Mouse (Mus musculus): ENCODE measurements at regions not wholly inside any gene's neighbourhood (a gene's known extent, or its start where the extent isn't known, plus 50 kb on each side); places are given as distances from the start of the nearest gene placed in this dataset.

DNA sequence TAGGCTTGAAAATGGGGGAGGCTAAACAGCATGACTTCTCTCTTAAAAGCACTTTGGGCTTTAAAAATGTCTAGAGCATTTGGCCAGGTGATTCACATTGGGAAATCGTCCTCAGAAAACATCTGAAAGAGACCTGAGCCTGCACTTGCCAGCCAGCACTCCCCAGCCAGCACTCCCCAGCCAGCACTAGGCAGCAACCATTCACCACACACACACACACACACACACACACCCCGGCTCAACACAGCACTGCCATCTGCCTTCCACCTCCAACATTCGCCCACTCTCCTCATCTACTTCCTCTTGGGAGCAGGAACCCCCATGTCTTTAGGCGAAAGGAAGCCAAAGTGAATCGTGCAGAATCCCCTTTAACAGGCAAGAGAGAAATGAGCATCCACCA lies 85.4 kb downstream of the Atp23 start:
- no peak for DNase-seq

DNA sequence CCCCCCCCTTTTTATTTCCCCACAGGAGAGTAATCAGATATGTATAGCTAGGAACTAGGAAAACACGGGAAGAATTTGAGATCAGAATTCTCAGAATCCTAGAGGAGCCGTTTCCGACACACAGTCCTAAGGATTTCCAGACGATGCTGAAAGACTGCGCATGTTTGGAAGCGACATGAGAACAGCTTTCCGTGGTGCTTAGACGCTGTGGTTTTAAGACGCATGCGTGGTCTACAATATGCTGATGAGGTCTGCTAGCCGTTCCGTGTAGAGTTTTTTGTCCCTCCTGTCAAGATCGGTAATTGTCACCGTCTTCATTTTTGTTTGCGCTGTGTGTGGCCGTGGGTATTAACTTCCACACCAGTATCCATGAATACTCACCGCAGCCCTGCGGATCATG lies 86.2 kb downstream of the Atp23 start:
- DNase-seq: no peak

DNA sequence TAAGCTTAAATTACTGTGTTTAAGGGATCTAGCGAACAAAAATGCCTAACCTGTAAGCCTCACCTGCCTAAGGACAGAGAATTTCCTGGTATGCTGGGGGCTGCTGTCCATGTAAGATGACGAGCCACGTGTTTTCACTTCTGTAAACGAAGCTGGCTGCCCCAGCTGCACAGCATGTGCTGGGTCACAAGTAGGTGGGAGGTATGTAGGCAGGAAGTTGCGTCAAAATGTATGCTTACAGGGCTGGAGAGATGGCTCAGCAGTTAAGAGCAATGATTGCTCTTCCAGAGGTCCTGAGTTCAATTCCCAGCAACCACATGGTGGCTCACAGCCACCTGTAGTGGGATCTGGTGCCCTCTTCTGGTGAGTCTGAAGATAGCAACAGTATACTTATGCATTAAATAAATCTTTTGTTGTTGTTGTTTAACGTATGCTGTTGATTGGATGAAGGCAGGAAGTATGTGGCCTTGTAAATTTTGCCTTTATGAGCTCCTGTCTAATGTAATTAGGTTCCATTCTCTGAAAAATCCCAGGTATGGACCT lies 88.0 kb downstream of the Atp23 start:
- no peak for DNase-seq

DNA sequence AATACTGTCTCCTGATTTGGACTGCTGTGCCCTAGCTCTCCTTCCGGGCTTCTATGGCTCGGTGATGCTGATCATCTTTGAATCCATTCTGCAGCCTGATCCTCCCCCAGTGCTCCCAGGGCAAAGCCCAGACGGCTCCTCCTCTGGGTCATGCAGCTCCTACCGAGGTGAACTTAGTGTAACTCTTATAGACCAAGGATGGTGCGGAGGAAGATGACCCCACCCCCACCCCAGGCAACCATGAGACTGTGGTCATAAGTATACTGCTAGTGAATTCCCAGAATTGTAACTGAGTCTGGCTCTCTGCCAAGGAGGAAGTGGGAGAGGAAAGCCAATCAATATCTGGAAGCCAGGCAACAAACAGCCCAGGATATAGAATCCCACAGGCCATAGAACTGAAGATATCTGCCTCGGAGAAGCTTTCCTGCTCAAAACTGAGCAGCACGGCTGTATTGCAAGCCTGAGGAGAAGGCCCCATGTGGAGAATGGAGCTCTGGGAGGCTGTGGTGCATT lies 88.9 kb downstream of the Atp23 start:
- no peak for DNase-seq

DNA sequence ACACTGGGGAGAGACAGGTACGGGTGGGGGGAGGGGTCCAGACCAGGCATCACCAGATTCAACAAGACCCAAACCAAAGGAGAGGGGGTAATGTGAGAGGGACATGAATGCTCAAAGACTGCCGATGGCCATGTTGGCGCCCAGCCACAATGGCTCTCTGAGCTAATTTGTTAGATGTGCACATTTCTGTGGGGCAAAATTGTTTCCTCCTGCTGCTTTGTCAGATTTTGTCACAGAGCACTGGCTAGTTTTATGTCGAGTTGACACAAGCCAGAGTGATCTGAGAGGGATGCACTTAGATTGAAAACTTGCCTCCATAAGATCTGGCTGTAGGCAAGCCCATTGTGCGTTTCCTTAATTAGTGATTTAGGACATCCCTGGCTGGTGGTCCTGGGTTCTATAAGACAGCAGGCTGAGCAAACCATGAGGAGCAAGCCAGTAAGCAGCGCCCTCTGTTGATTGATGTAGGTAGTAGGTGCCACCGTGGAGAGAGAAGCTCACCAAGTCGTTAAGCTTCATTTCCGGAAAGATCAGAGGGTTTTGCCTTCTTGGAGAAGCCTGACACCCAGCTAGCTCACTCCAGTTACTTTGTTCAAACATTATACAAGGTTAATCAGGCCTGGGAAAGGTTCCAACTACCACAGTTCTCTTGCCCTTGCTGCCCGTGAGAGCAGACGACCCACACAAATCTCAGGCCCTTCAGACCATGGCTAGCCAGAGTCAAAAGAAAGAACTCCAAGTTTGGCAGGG lies 90.6 kb downstream of the Atp23 start:
- no peak for DNase-seq

DNA sequence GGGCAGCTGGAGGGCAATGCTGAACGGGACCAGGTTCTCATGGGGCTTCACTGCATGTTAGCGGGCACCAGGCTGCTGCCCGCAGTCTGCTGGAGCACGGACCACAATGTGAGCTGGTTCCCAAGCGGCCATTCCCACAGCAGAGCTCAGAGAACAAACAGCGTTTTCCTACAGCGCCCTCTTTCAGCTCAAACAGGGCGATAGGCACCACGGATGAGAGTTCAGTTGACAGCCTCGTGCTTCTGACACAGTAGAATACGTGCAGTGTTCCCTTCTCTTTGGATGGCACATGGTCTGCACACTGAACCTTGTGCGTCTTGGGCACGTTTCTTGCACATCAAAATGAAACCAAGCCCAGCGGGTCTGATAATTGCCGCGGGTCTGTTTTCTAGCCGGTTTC lies 91.6 kb downstream of the Atp23 start:
- peak; percentile 6 for DNase-seq

DNA sequence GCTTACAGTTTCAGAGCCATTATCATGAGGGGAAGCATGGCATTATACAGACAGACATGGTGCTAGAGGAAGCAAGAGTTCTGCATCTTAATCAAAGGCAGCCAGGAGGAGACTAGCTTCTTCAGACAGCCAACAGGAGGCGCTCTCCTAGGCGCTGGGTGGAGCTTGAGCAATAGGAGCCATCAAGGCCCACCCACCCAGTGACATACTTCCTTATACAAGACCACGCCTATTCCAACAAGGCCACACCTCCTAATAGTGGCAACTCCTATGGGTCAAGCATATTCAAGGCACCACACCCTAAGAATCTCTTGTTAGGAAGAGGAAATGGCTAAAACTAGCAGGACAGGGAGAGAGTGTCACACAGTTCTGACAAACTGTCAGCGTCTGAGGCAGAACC lies 94.3 kb downstream of the Atp23 start:
- DNase-seq: no peak

DNA sequence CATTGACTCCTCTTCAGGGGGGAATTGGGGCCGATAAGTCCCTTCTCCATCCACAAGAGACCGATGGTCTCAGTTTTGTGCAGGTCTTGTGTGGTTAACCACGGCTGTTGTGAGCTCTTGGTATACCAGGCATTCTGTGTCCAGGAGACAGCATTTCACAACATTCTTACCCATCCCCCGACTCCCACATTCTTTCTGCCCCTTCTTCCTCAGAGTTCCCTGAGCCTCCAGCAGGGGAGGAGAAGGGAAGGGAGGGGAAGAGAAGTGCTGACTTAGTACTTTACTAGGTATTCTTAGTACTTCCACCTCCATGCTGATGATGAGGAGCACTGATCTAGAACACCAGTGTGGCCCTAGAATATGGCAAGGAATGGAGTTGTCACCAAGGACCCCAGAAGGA lies 98.4 kb downstream of the Atp23 start:
- no peak for DNase-seq

DNA sequence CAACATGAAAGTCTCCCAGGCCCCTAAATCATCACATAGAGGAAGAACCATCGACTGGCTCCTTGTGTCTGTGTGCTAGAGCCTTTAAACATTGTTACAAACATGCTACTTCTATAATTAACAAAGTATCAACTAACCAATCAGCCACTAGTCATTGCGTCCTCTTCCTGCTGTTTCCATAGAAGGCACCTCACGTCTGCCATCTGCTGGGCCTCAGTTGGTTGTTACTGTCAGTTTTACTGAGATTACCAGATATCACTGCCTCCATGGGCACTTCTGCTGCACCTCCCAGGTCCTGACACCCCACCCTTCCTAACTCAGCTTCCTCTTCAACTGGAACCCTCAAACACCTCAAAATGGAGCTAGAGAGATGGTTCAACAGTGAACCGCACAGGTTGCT lies 101.8 kb downstream of the Atp23 start:
- no peak for DNase-seq

DNA sequence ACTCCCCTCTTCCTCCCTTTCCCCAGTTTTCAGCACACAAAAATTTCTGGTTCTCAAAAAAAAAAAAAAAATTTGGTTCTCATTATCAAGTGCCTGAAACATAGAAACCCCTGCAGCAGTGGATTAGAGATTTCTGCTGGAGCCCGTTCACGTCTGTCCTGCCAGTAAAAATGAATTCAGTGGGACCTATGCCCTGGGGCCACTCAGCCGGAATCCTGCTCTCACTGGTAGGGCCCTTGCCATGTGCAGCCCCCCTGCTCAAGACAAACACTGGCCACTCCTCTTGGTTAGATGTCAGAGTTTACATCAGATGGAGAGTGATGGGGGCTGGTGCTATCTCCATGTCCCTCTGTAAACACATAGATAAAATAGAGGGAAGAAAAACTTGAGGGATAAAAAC lies 108.0 kb downstream of the Atp23 start:
- no peak for DNase-seq

DNA sequence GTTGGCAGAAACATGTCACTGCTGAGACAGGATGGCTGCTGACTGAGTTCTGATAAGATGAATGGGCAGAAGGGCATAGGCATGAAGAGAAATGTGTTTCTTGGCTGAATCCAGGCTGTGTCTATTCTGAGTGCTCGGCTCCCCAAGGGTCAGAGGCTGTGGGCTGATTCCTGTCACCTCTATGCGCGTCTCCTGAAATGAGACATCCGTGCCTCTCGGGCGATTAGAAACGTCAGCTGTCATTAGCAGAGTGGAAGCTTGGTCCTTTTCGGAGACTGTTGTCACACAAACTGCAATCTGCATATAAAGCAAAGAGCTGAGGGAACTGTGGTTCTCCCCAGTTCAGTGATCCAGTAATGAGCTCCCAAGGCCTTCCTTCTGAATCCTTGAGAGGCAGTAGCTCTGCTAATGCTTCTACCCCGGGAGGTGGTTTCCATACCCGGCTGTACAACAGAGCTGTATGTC lies 108.8 kb downstream of the Atp23 start:
- DNase-seq: no peak

DNA sequence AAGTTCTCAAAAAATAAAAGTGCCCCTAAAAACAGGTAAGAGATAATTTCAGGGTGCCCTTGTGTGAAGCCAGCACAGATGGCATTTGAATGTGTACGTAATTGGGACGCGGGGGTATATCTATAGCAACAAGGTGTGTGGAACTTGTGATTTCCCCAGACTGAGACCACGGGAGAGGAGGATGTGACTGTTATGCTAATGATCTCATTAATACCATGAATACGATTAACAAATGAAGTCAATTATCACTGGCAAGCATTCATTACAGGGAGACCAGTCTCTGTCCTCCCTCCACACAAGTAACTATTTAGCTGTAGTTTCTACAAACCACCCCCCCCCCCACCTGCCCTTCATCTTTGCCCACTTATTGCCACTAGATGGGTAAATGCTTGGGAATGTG lies 112.9 kb downstream of the Atp23 start:
- no peak for DNase-seq

DNA sequence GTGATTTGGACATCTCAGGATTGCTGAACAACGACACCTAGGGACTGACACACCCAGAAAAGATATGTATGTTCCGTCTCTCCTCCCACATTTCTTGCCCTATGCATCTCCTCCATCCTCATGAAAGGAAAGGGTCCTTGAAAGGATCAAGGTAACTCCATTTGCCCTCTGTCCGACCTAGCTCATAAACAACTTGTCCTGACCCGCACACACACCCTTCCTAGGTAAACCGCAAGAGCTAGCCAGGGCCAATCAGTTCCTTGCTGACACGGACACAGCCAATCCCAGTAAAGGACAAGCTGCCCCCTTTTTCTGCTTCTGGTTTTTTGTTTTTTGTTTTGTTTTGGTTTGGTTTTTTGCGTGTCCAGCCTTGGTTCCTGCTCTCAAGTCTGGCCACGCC lies 118.0 kb downstream of the Atp23 start:
- DNase-seq: no peak

DNA sequence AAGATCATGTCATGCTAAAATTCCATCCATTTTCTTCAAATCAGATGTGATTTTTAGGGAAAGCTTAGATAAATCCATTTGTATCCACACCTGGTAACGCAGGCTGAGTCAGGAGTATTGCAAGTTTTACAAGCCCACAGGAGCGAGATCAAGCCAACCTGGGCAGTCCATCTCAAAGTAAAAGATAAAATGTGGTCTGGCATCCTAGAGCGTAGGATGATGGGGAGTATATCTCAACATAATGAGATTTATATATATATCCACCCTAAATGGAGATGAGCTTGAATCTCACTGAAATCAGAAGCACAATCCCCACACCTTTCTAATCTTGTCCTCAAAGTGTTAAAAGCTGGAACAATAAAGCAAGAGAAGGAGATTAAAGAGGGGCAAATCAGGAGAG lies 124.6 kb downstream of the Atp23 start:
- no peak for DNase-seq

DNA sequence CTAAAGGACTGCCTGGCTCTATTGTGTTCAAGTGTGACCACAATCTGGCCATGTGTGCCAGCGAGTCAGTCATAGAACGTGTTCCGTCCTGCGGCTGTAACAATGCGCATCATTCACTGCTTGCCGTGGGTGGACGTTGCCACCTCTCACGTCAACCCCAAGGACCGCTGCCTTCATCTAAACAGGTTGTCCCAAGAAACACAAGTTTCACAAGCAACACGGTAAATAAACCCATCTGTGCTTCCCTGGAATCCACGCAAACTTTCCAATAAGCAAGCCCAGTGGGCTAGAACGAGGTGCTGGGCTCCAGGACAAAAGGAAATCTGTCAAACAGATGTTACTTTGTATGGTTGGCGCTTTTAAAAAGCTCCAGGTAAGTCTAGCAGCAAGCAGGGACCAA lies 125.2 kb downstream of the Atp23 start:
- DNase-seq: no peak

DNA sequence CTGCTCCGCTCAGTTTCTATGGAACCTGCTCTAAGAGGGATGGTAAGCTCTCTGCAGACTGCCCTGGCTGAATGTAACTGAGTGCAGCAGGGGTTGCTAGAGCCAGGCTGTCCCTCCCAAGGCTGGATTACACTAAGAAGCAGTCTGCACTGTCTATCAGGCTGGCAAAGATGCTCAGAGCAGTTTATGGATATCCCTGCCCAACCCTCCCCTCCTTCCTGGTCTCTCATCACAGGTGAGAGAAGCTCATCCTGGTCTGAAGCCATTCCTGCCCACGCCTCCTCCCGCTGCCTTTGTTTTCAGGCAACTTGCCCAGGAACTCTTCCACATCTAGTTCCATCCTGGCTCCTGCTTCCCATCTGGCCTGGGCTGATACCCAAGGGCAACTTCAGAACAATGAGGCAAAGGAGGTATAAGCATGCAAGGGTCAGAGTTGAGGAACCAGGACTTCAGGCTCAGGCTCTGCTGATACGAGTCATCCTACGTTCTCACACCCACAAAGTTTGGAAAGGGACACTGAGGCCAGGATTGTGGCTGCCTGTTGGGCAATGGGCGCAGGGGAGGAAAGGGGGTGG lies 130.6 kb downstream of the Atp23 start:
- DNase-seq: no peak

DNA sequence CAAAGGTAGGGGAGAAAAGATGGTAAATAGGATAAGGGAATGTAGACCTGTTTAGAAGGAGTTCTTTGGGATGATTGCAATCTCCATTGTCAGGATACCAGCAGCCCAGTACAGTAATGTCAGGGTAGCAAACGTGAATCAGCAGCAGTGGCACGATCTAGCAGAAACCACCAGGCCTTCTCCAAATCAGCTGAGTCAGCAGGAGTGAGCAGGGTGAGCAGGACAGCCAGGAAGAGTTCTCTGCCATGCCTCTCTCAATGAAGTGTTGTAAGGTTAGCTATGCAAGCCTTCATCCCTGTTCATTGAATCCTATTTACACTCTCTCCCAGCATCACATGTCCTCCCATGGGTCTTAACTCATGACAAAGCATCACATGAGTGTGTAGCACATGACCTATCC lies 135.5 kb downstream of the Atp23 start:
- no peak for DNase-seq

DNA sequence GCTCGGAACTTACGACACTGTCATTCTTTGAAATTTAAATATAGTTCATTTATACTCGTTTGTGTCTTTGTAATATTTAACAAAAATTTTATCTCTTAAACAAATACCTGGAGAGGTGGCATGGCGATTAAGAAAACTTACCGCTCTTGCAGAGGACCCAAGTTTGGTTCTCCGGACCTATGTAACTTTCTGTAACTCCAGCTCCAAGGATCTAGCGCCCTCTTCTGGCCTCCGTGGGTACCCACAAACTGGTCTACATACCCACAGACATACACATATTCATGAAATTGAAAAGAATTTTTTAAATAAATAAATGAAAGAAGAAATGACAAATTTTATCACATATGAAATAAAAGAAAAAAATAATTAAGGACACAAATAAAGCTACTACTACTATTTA lies 136.4 kb downstream of the Atp23 start:
- DNase-seq: no peak

DNA sequence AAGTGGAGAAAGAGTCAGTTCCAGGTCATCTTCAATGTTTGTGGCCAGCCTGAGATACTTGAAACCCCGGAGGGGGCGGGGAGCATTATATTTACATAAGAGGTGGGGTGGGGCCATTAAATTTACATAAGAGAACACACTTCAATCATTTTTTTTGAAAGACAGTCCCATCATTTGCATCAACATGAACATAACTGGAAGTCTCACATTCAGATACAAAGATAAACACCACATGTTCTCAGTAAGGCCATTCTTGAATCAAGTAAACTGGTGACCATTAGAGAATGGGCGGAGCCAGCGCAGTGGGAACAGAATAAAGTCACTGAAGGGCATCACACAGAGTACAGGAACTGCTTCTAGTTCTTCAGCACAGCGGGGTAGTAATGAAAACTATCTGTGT lies 137.2 kb downstream of the Atp23 start:
- no peak for DNase-seq

DNA sequence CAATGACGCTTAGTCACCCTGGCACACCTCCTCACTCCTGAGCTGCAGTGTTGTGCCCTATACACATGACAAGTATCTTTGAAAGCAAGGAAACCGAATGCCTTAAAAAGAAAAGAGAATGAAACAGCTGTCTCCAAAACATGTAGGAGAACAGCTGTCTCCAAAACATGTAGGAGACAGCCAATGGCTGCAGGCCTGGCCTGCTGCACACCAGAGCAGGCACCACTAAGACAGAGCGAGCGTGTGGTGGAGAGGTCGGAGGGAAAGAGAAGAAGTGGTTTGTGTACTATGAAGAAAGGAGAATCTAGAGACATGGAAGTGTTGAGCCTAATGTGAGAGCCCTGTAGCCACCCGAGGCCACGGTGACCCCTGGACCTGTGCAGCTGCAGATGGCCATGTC lies 142.5 kb downstream of the Atp23 start:
- DNase-seq: no peak

DNA sequence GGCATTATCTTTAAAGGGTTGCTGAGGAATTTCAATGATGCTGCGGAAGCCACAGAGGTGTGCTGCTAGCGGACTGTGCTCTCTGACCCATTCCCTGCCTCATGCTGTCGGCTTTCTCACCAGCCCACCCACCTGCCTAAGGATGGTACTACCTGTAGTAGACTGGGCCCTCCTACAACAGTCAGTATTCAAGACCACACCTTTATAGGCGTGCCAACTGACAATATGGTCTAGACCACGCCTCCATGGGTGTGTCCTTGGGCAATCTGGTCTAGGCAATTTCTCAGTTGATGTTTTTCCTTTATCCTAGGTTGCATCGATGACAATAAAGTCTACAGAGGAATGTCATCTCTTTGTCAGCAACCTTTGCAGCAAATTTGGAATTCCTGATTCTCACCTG lies 148.0 kb downstream of the Atp23 start:
- no peak for DNase-seq

DNA sequence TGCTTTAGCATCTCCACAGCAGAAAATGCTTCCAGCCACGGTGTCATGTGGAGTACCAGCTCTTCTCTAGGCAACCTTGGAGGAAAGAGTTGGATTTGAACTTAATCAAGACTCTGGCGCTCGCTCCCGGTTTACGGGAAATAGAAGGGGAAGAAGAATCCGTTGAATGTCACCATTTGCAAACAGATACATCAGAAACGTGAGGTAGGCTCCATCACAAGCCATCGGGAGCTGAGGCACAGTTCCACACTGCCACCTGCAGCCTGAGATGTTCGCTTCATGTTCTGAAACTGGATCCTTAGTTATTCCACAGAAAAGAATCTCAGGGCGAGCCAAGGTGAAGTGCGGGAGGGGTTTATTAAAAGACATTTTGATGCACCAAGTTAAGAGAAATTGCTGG lies 148.5 kb downstream of the Atp23 start:
- DNase-seq: peak; percentile 25

DNA sequence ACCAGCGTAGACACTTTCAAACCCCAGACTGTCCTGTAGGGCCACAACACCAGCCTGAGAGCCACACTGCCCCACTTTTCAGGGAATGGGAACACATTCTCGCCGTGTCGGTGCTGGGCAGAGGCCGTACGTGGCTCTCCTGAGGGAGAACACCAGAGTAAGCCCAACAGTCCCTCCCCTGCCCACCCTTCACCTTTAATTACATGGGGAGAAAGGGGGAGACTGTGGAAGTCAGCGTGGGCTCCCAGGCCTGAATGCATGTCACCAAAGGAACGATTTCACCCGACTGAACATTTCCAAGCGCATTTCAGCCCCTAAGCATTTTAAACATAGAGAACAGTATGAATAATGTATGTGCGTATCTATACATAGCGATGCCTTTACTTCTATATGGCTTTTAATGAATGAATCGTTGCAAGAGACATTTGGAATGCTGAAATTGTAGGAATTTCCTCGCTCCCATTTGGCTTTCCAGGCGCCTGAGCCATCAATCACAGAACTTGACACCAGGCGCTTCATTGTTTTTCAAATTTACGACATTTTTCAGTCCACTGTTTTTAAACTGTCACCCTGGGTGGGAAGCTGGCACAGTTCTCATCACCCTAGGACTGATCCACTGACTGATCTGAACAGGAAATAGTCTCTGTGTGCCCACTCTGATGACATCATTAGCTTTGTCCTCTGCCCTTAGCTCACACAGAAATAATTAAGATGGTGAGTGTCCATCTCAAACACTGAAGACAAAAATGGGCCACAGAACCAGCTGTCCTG lies 152.3 kb downstream of the Atp23 start:
- no peak for DNase-seq
